Mouse (Mus musculus) kidney, postnatal 0 days (tissue): ENCODE measurements around the gene 1700001P01Rik. TPM values are rescaled to one million over a fixed set of nuclear protein-coding genes. Genes with fewer than 3 reads are reported as not detected.
A peak's percentile ranks its signal among the peaks of the same experiment; 100 is the strongest.

Experiments used
- ATAC-seq: fragments of 200-750 bp; cut with Nextera tagmentation; replicated peaks from 2 replicates; pipeline ENCODE4 v1.8.0; 2017; ENCODE audit warnings: low read depth, moderate number of reproducible peaks, moderate TSS enrichment, moderate library complexity; ENCODE audit not compliant: low FRiP score
- DNase-seq: peaks from one replicate; pipeline ENCODE4 v3.0.0-alpha.2; 2016; ENCODE audit warnings: low spot score
- H3K27ac ChIP-seq: fragments of 300-500 bp; sonication (generic); 2 replicates; pipeline ENCODE4 v1.5.1; 2014; ENCODE audit warnings: mild to moderate bottlenecking
- H3K27me3 ChIP-seq: fragments of 300-500 bp; sonication (generic); 2 replicates; pipeline ENCODE4 v1.6.1; 2014; ENCODE audit warnings: low read length, mixed read lengths; ENCODE audit not compliant: insufficient read depth
- H3K36me3 ChIP-seq: fragments of 300-500 bp; sonication (generic); 2 replicates; pipeline ENCODE4 v1.6.1; 2014; ENCODE audit warnings: low read length, mixed read lengths; ENCODE audit not compliant: insufficient read depth
- H3K4me1 ChIP-seq: fragments of 300-500 bp; sonication (generic); replicated peaks from 2 replicates; pipeline ENCODE4 v1.6.1; 2014; ENCODE audit warnings: antibody characterized with exemption, low read length, mixed read lengths; ENCODE audit not compliant: insufficient read depth
- H3K4me2 ChIP-seq: fragments of 300-500 bp; sonication (generic); 2 replicates; pipeline ENCODE4 v1.6.1; 2014; ENCODE audit warnings: mild to moderate bottlenecking, low read length, moderate library complexity, mixed read lengths
- H3K4me3 ChIP-seq: fragments of 300-500 bp; sonication (generic); replicated peaks from 2 replicates; pipeline ENCODE4 v1.5.1; 2014; ENCODE audit warnings: low read depth, low read length
- H3K9ac ChIP-seq: fragments of 300-500 bp; sonication (generic); 2 replicates; pipeline ENCODE4 v1.6.1; 2014; ENCODE audit warnings: low read depth, low read length
- H3K9me3 ChIP-seq: fragments of 300-500 bp; sonication (generic); replicated peaks from 2 replicates; pipeline ENCODE4 v1.6.1; 2016; ENCODE audit warnings: low read length, inconsistent platforms, mixed read lengths
- CTCF ChIP-seq: IDR thresholded peaks from 2 replicates; pipeline ENCODE4 v1.5.1; 2016; ENCODE audit warnings: antibody characterized with exemption, low read depth, mild to moderate bottlenecking, moderate library complexity
- WGBS: fragments of 180-500 bp; shearing (Covaris S2); extraction: QIAGEN DNeasy Blood & Tissue Kit; methylation state at CpG from one replicate; pipeline ENCODE4 v1.1.7; 2014; 5-methylcytosine and 5-hydroxymethylcytosine counted together
- polyA plus RNA-seq: library from polyadenylated mRNA; unstranded; fragments of >200 nt; fragmentation: Nextera tagmentation; extraction: Ambion mirVana; gene quantifications from 2 replicates; pipeline ENCODE4 v1.2.1, GENCODE M21; 2015

1700001P01Rik gene
- polyA plus RNA-seq, 1 experiment from 2014 or later, result not detected

DNA sequence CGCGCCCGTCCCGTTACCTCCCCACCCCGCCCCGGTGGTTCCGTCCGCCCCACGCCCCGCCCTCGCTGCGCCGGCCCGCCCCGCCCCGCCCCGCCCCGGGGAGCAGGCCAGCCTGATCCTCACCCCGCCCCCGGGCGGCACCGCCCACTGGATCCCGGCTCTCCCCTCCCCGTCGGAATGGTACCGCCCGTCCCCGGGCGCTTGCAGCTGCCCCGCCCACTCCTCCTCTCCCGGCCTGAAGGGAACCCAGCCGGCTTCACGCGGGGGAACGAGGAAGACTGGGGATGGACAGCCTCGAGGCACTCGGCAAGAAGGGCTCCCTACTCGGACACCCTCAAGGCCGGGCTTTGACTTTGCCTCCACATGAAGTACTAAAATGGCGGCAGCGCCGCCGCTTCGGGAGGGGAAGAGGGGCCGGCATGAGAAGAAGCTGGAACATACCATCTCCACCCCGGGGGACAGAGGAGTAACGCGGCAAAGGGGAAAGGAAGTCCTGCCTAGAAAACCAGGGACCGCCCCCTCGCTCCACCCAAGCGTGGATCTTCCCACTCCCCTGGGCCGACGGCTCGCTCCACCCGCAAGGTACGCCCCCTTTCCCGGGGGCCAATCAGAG, 30.9 kb downstream of the 1700001P01Rik start:
- Histone ChIP-seq H3K36me3 (peaks cover 21% of the 10 kb centered on the region; the same call in 1 of the 2 replicates), H3K9me3 (no peaks in the 10 kb centered on the region), H3K27me3 (no peaks in the 10 kb centered on the region), H3K4me2 (peak overlapping the region; percentile 74), H3K4me3 (peak overlapping the region; percentile 82), H3K27ac (peak overlapping the region; percentile 97), H3K4me1 (peaks cover 25% of the 10 kb centered on the region), H3K9ac (peak overlapping the region; percentile 86)
- WGBS, result 2% methylated on average over 46 of the region's 57 CpGs
- TF ChIP-seq CTCF, result peak; percentile 6; the same call in 1 of the 2 replicates
- ATAC-seq, result peak; percentile 94
- DNase-seq, result peak; percentile 100

DNA sequence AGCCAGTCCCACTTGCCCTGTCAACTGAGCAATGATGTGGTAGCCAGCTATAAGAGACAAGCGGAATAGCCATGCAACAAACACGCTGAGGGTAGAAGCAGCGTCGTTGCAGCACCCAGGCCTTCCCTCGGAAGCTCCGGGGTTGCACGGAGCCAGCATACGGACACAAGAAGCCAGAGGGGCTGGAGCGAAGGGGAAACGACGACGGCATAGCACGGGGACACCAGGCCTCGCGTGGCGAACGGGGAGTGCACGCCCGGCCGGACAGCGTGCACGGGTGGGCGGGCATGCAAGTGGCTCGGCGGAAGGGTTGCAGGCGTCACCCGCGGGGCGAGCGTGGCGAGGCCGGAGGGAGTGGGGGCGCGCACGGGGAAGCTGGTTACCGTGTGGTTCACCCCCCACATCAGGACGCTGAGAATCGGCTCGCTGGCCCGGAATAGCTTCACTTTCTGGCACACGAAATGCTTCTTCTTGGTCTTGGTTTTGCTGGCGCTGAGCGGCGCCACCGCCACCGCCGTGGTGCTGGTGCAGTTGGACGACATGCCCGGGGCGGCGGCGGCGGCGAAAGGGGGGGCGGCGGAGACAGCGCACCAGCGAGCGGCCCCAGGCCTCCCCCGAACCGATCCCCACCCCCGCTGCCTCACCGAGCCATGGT, 31.5 kb downstream of the 1700001P01Rik start, which contains the start of gene Pip4k2b:
Gene Pip4k2b, minus strand, starts transcription at position 642 of the 655 bp plus-strand sequence.
- TF ChIP-seq CTCF, result no peak

DNA sequence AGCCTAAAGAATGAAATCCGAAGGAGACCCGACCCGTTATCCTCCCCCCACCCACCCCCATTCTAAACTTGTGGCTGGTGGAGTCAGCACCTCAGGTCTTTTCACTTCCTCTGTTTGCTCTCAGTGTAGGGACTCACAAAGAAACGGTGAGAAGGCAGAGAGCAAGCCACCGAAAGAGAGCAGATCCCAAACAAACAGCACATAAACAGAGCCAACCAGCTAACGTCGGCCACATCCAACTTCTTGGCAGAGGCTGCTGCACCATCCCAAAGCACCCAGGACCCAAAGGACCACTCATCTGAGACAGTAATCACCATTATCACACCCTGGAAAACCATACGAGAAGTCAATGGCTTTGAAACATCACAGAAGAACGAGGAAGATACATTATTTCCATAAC, 32.3 kb downstream of the 1700001P01Rik start:
- no peak for TF ChIP-seq CTCF
- no peaks in the 10 kb centered on the region for H3K9me3 ChIP-seq
- 0 out of 2 replicates have a peak, but pooled peaks cover 12% of the 10 kb centered on the region for H3K36me3 ChIP-seq
- peaks cover 30% of the 10 kb centered on the region for H3K4me1 ChIP-seq
- peak overlapping the region; percentile 74 for H3K4me2 ChIP-seq
- ATAC-seq, result no peak
- H3K4me3 ChIP-seq, result peak overlapping the region; percentile 82
- no peak for DNase-seq
- 14% methylated on average over 9 of the region's 9 CpGs for WGBS
- H3K27ac ChIP-seq, result no peak overlapping the region
- no peaks in the 10 kb centered on the region for H3K27me3 ChIP-seq
- peak overlapping the region; percentile 71 for H3K9ac ChIP-seq

More for the DNA sequence above, 31.5 kb downstream of the 1700001P01Rik start, which contains the start of gene Pip4k2b:
- under 1% methylated on average over 52 of the region's 63 CpGs for WGBS
- no peaks in the 10 kb centered on the region for H3K27me3 ChIP-seq
- peak within 1 kb of the TSS; percentile 86 for H3K9ac ChIP-seq
- ATAC-seq, result peak; percentile 36
- peak within 1 kb of the TSS; percentile 97 for H3K27ac ChIP-seq
- H3K4me1 ChIP-seq, result peaks cover 30% of the 10 kb centered on the region
- peaks cover 17% of the 10 kb centered on the region; the same call in 1 of the 2 replicates for H3K36me3 ChIP-seq
- peak within 1 kb of the TSS; percentile 74 for H3K4me2 ChIP-seq
- DNase-seq, result no peak
- H3K9me3 ChIP-seq, result no peaks in the 10 kb centered on the region
- peak within 1 kb of the TSS; percentile 82 for H3K4me3 ChIP-seq

DNA sequence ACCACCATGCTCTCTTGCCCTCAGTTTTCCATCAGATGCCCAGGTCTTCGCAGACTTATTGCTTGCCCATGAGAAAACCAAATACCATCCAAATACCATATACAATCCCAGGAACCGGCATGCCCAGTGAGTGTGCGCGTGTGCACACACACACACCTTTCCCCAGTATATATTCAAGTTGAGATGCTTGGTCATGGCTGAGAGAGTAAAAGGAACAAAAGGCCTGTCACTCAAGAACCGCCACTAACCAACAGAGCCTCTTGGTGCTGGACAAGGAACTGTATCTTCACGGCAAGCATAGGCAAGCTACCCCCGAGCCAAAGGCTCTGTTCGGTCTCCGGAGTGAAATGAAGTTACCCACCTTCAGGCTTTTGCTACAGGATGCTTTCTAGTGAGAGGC, 33.1 kb downstream of the 1700001P01Rik start:
- Histone ChIP-seq H3K9me3 (no peaks in the 10 kb centered on the region), H3K9ac (no peak overlapping the region), H3K4me2 (peak overlapping the region; percentile 74), H3K27ac (no peak overlapping the region), H3K27me3 (no peaks in the 10 kb centered on the region), H3K36me3 (0 out of 2 replicates have a peak, but pooled peaks cover 7% of the 10 kb centered on the region), H3K4me3 (peak overlapping the region; percentile 82; the same call in 1 of the 2 replicates), H3K4me1 (peaks cover 30% of the 10 kb centered on the region)
- DNase-seq (no peak), ATAC-seq (no peak)
- 73% methylated on average over 9 of the region's 9 CpGs for WGBS
- TF ChIP-seq CTCF, result no peak

DNA sequence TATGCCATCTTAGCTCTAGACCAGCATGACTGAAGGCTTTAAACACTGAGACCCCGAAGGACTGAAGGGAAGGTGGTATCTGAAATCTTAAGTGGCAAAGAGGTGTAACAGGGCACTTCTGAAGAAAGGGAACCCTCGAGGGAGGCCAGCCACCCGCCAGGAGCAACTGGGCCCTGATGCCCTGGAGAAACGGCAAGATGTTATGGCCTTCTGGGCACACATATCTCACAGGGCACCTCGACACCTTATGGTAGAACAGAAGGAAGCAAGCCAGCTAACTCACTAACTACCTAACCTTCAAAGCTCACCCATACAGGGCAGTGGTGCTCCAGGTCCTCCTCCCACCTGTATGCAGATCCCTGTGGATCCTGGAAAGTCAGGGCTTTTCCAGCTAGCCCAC, 33.6 kb downstream of the 1700001P01Rik start:
- H3K4me3 ChIP-seq, result no peak overlapping the region
- WGBS, result 89% methylated on average over 5 of the region's 5 CpGs
- ATAC-seq, result no peak
- no peaks in the 10 kb centered on the region for H3K27me3 ChIP-seq
- no peaks in the 10 kb centered on the region for H3K9me3 ChIP-seq
- H3K9ac ChIP-seq, result no peak overlapping the region
- TF ChIP-seq CTCF, result no peak
- no peak for DNase-seq
- 0 out of 2 replicates have a peak, but pooled peaks cover 7% of the 10 kb centered on the region for H3K36me3 ChIP-seq
- H3K4me1 ChIP-seq, result peaks cover 30% of the 10 kb centered on the region
- no peak overlapping the region for H3K27ac ChIP-seq
- H3K4me2 ChIP-seq, result no peak overlapping the region

DNA sequence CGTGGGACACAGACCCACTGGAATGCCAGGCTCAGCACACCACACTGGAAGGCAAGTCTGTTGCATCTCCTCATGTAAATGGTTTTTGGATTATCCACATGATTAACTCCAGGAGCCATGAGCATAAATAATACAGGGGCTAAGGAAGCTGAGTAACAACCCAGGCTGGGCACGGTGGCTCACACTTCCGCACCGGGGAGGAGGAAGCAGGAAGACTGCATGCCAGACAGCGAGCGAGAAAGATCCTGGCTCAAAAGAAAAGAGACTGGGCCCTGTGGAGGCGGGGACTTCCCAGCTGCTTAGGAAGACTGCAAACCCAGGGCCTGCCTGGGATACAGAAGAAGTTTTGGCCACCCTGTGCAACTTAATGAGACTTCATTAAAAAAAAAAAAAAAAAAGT, 35.5 kb downstream of the 1700001P01Rik start:
- Histone ChIP-seq H3K4me1 (peaks cover 30% of the 10 kb centered on the region), H3K27me3 (no peaks in the 10 kb centered on the region), H3K9ac (0 out of 2 replicates have a peak overlapping the region, but pooled peaks have one; percentile 27), H3K36me3 (no peaks in the 10 kb centered on the region), H3K4me2 (peak overlapping the region; percentile 36; the same call in 1 of the 2 replicates), H3K4me3 (no peak overlapping the region), H3K27ac (peak overlapping the region; percentile 70), H3K9me3 (no peaks in the 10 kb centered on the region)
- WGBS, result 9% methylated on average over 7 of the region's 7 CpGs
- ATAC-seq (no peak), DNase-seq (peak; percentile 63)
- no peak for TF ChIP-seq CTCF
